Mouse (Mus musculus) forebrain, postnatal 0 days (tissue): Measurements from ENCODE around the gene Atg4b. TPM values are rescaled to one million over a fixed set of nuclear protein-coding genes. Genes with fewer than 3 reads are reported as not detected.
"Not testable (repeated sequence)": the region's sequence is repeated elsewhere in the genome, so short reads cannot be mapped to it uniquely, and the experiment has no call there.

Experiments
- ATAC-seq: fragments of 200-750 bp; cut with Nextera tagmentation; 2 replicates; pipeline ENCODE4 v1.8.0; 2017; ENCODE audit warnings: mild to moderate bottlenecking, moderate library complexity
- DNase-seq: peaks from one replicate; pipeline ENCODE4 v3.0.0-alpha.2; 2015
- H3K27ac ChIP-seq: fragments of 300-500 bp; sonication (generic); 2 replicates; pipeline ENCODE4 v1.5.1; 2014; ENCODE audit warnings: low read depth, mild to moderate bottlenecking, antibody characterized with exemption, low read length, moderate library complexity, mixed read lengths
- H3K27me3 ChIP-seq: fragments of 300-500 bp; sonication (generic); 2 replicates; pipeline ENCODE4 v1.6.1; 2014; ENCODE audit warnings: mild to moderate bottlenecking, low read length, mixed read lengths; ENCODE audit not compliant: insufficient read depth
- H3K36me3 ChIP-seq: fragments of 300-500 bp; sonication (generic); 2 replicates; pipeline ENCODE4 v1.6.1; 2014; ENCODE audit warnings: mild to moderate bottlenecking, moderate library complexity; ENCODE audit not compliant: insufficient read depth
- H3K4me1 ChIP-seq: fragments of 300-500 bp; sonication (generic); 2 replicates; pipeline ENCODE4 v1.6.1; 2014; ENCODE audit warnings: antibody characterized with exemption; ENCODE audit not compliant: insufficient read depth
- H3K4me2 ChIP-seq: fragments of 300-500 bp; sonication (generic); 2 replicates; pipeline ENCODE4 v1.6.1; 2014; ENCODE audit warnings: low read depth, mild to moderate bottlenecking, moderate library complexity
- H3K4me3 ChIP-seq: fragments of 300-500 bp; sonication (generic); 2 replicates; pipeline ENCODE4 v1.5.1; 2014; ENCODE audit warnings: low read depth, low read length, mixed read lengths
- H3K9ac ChIP-seq: fragments of 300-500 bp; sonication (generic); 2 replicates; pipeline ENCODE4 v1.6.1; 2014; ENCODE audit warnings: mild to moderate bottlenecking
- H3K9me3 ChIP-seq: fragments of 300-500 bp; sonication (generic); 2 replicates; pipeline ENCODE4 v1.6.1; 2016; ENCODE audit warnings: low read length
- CTCF ChIP-seq: sonication (generic); IDR thresholded peaks from 2 replicates; pipeline ENCODE4 v1.5.1; 2016; ENCODE audit warnings: antibody characterized with exemption, control low read depth, low read depth
- WGBS: fragments of 180-500 bp; shearing (Covaris S2); extraction: QIAGEN DNeasy Blood & Tissue Kit; methylation state at CpG from one replicate; pipeline ENCODE4 v1.1.7; 2014; 5-methylcytosine and 5-hydroxymethylcytosine counted together
- polyA plus RNA-seq: library from polyadenylated mRNA; unstranded; fragments of >200 nt; fragmentation: Nextera tagmentation; extraction: Ambion mirVana; gene quantifications from 2 replicates; pipeline ENCODE4 v1.2.1, GENCODE M21; 2015
- total RNA-seq: library from RNA; depleted of rRNA; stranded (reverse); fragments of >200 nt; gene quantifications from 2 replicates; pipeline ENCODE4 v1.2.3, GENCODE M21; 2014

Atg4b gene
- total and polyA plus RNA-seq, 2 experiments from 2014 or later: 46.0 to 72.6 TPM

DNA sequence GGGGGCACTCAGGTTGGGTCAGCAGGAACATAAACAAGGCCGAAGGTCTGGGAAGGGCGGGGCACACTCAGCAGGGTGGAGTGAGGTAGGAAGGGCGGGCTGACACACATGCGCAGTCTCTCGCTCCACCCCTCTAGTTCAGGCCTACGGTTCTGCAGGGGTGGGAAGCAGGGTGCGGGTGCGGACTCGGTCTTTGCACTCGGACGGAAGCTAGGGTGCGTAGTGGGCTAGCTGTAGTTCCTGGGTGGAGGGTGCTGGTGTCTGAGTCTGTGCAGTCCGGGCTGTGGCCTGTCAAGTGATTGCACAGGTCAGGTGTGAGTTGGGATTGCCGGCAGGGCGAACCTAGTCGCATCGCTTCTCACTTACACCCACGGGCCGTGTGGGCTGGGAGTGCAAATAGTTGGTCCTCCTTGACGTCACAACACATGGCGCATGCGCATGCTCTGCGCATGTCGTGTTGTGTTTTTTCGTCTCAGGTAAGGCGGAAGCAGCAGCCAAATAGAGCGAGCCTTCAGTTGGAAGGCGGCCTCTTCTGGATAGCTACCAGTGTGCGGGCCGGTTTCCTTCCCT, 73.9 kb downstream of the Atg4b start:
- peak overlapping the region; percentile 75 for H3K9ac ChIP-seq
- TF ChIP-seq CTCF: peak; percentile 55
- DNase-seq (peak; percentile 99), ATAC-seq (peak; percentile 96)
- no peaks in the 10 kb centered on the region for H3K9me3 ChIP-seq
- WGBS: 2% methylated on average over 30 of the region's 30 CpGs
- H3K4me1 ChIP-seq: peaks cover 13% of the 10 kb centered on the region; the same call in 1 of the 2 replicates
- peak overlapping the region; percentile 86 for H3K4me2 ChIP-seq
- peaks cover 13% of the 10 kb centered on the region for H3K36me3 ChIP-seq
- H3K4me3 ChIP-seq: peak overlapping the region; percentile 59
- H3K27ac ChIP-seq: peak overlapping the region; percentile 97
- no peaks in the 10 kb centered on the region for H3K27me3 ChIP-seq

DNA sequence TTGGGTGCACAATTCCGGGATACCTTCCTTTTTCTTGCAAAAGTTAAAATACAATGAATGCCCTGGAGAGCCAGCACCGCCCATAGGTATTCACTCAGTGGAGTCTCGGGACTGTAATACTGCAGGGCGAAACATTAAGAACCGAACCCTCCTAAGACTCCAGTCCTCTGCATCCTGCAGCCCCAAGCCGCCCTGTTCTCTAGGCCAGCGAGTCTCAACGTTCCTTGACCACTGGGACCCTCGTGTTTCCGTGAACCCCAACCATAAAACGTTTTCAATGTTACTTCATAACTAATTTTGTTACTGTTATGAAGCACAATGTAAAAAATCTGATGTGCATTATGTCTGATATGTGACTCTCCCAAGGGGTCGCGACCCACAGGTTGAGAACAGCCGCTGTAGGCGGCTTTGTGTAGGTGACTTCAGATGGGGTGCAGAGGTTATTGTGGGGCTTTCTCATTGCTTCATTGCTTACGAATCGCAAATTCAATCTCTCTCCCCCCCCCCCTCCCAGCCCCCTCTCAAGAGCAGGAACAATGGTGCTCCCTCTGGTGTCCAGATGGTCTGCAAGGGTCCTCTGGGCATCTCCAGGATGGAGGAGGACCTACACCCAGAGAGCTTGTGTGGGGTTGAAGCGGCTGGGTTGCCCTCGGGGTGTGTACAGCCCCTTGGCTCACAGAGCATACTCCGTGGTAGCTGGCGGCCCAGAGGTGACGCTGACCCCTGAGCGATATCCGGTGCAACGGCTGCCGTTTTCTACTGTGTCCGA, 74.7 kb downstream of the Atg4b start:
- no peak for DNase-seq
- peak overlapping the region; percentile 97 for H3K27ac ChIP-seq
- 45% methylated on average over 27 of the region's 27 CpGs for WGBS
- H3K27me3 ChIP-seq: no peaks in the 10 kb centered on the region
- H3K9ac ChIP-seq: peak overlapping the region; percentile 75
- H3K36me3 ChIP-seq: peaks cover 7% of the 10 kb centered on the region
- peak overlapping the region; percentile 59 for H3K4me3 ChIP-seq
- H3K4me1 ChIP-seq: peaks cover 13% of the 10 kb centered on the region; the same call in 1 of the 2 replicates
- H3K9me3 ChIP-seq: no peaks in the 10 kb centered on the region
- ATAC-seq: peak; percentile 19
- no peak for TF ChIP-seq CTCF
- H3K4me2 ChIP-seq: peak overlapping the region; percentile 86

DNA sequence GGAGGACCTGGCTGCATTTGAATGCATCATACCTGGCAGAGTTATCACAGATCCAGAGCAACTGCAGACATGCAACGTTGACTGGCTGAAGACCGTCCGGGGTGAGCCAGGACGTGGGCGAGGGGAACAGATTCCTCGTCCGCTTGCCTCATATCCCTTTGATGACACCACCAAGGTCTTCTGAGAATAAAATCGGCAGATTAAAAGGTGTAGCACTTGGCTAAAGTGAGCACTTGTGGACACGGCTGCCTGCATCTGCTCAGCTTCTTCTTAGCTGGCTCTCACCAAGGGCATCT, 75.2 kb downstream of the Atg4b start:
- Histone ChIP-seq H3K9me3 (no peaks in the 10 kb centered on the region), H3K4me1 (peaks cover 13% of the 10 kb centered on the region; the same call in 1 of the 2 replicates), H3K9ac (no peak overlapping the region), H3K27ac (no peak overlapping the region), H3K27me3 (no peaks in the 10 kb centered on the region), H3K4me2 (peak overlapping the region; percentile 86; the same call in 1 of the 2 replicates), H3K4me3 (no peak overlapping the region), H3K36me3 (peaks cover 2% of the 10 kb centered on the region)
- ATAC-seq (no peak), DNase-seq (no peak)
- TF ChIP-seq CTCF: no peak
- WGBS: 97% methylated on average over 9 of the region's 9 CpGs

DNA sequence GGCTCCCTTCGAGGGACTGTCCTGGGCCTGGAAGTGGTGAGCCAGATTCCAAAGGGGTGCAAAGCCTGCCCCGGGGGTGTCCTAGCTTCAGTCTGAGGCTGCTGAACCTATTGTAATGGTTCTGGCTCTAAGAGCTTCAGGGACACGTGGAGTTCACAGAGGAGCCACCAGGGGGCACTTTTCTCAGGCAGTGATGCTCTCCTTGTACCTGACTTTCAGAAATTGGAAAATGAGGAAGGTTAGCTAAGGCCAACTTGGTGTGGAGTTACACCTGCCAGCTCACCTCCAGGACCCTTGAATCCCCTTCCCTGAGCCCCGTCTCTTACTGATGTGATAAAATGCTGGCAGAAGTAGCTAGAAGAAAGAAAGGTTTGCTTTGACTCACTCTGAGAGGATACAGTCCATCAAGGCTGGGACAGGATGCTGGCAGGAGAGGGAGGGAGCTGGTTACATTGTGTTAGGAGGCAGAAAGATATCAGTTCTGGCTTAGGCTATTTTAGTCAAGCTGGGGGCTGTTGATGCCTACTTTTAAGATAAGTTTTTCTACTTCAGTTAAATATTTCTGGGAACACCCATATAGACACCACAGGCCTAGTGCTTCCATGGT, 81.6 kb downstream of the Atg4b start:
- H3K9ac ChIP-seq, H3K4me2 ChIP-seq, DNase-seq, H3K4me3 ChIP-seq, H3K4me1 ChIP-seq, H3K27me3 ChIP-seq, H3K36me3 ChIP-seq, H3K9me3 ChIP-seq, H3K27ac ChIP-seq: not testable (repeated sequence)
- 0 out of 2 replicates have a peak, but pooled peaks have one; percentile 25 for ATAC-seq
- 80% methylated on average over 2 of the region's 4 CpGs for WGBS
- TF ChIP-seq CTCF: peak; percentile 15; the same call in 1 of the 2 replicates

DNA sequence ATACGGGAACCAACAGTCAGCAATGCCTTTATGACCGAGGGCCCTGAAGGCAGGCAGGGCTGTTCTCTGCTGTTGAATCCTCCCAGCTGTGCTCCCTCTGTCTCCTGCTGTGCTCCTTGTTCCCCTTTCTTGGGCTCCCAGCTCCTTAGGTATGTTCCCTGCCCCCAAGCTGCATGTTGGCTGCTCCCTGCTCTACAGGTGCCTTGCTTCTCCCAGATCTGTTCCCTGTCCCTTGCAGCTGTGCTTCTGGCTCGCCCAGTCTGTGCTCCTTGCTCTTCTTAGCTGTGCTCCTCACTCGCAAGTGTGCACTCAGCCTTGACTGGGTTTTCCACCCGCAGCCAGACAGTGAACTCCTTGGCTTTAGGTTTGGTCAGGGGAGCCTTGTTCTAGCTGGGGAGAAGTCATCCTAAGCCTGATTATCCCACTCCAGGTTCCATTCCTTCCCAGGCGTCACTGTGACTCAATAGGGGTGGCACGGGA, 83.4 kb downstream of the Atg4b start:
- ATAC-seq: no peak
- Histone ChIP-seq H3K9ac (no peak overlapping the region), H3K4me2 (no peak overlapping the region), H3K36me3 (peaks cover 5% of the 10 kb centered on the region), H3K4me1 (no peaks in the 10 kb centered on the region), H3K9me3 (no peaks in the 10 kb centered on the region), H3K4me3 (no peak overlapping the region), H3K27me3 (no peaks in the 10 kb centered on the region), H3K27ac (no peak overlapping the region)
- no peak for TF ChIP-seq CTCF
- DNase-seq: no peak
- WGBS: 85% methylated on average over 7 of the region's 7 CpGs

DNA sequence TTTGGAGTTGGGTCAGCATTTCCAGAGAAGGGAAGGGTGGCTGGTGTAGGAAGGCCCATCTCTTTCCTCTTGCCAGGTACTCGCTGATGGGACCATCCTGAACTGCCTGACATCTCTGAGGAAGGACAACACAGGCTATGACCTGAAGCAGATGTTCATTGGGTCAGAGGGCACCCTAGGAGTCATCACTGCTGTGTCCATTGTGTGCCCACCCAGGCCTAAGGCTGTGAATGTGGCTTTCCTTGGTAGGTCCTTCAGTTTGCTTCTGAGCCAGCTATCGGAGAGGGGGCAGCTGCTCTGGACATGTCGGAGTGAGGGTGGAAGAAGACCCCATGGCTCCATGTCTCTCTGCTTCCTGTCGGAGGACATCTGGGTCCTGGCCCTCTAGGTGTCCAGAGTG, 83.9 kb downstream of the Atg4b start:
- DNase-seq (no peak), ATAC-seq (no peak)
- Histone ChIP-seq H3K4me1 (no peaks in the 10 kb centered on the region), H3K9ac (no peak overlapping the region), H3K36me3 (peaks cover 5% of the 10 kb centered on the region), H3K4me2 (no peak overlapping the region), H3K4me3 (no peak overlapping the region), H3K27me3 (no peaks in the 10 kb centered on the region), H3K27ac (no peak overlapping the region), H3K9me3 (no peaks in the 10 kb centered on the region)
- WGBS: 96% methylated on average over 4 of the region's 4 CpGs
- TF ChIP-seq CTCF: no peak
